Mouse (Mus musculus) intestine, postnatal 0 days (tissue): ENCODE results near the gene Mettl26. TPM values are rescaled to one million over a fixed set of nuclear protein-coding genes. Genes with fewer than 3 reads are reported as not detected.

Source experiments
- ATAC-seq: fragments of 200-750 bp; cut with Nextera tagmentation; 2 replicates; pipeline ENCODE4 v1.8.0; 2017; ENCODE audit warnings: mild to moderate bottlenecking, moderate TSS enrichment, moderate library complexity
- H3K27ac ChIP-seq: fragments of 300-500 bp; sonication (generic); 2 replicates; pipeline ENCODE4 v1.5.1; 2014; ENCODE audit warnings: mild to moderate bottlenecking, low read depth, low read length, moderate library complexity
- H3K27me3 ChIP-seq: fragments of 300-500 bp; sonication (generic); replicated peaks from 2 replicates; pipeline ENCODE4 v1.6.1; 2014; ENCODE audit warnings: low read length, mixed read lengths; ENCODE audit not compliant: control insufficient read depth, insufficient read depth
- H3K36me3 ChIP-seq: fragments of 300-500 bp; sonication (generic); 2 replicates; pipeline ENCODE4 v1.6.1; 2014; ENCODE audit warnings: mild to moderate bottlenecking, moderate library complexity; ENCODE audit not compliant: control insufficient read depth, insufficient read depth
- H3K4me1 ChIP-seq: fragments of 300-500 bp; sonication (generic); replicated peaks from 2 replicates; pipeline ENCODE4 v1.6.1; 2014; ENCODE audit warnings: antibody characterized with exemption, low read length, mixed read lengths; ENCODE audit not compliant: control insufficient read depth, insufficient read depth
- H3K4me2 ChIP-seq: fragments of 300-500 bp; sonication (generic); replicated peaks from 2 replicates; pipeline ENCODE4 v1.6.1; 2014; ENCODE audit warnings: low read depth, mild to moderate bottlenecking, moderate library complexity
- H3K4me3 ChIP-seq: fragments of 300-500 bp; sonication (generic); 2 replicates; pipeline ENCODE4 v1.5.1; 2014; ENCODE audit warnings: low read depth, low read length
- H3K9ac ChIP-seq: fragments of 300-500 bp; sonication (generic); 2 replicates; pipeline ENCODE4 v1.6.1; 2014; ENCODE audit warnings: mild to moderate bottlenecking, low read depth, low read length
- H3K9me3 ChIP-seq: fragments of 300-500 bp; sonication (generic); 2 replicates; pipeline ENCODE4 v1.6.1; 2016; ENCODE audit warnings: mixed run types; ENCODE audit not compliant: control insufficient read depth
- CTCF ChIP-seq: sonication (generic); IDR thresholded peaks from 2 replicates; pipeline ENCODE4 v1.5.1; 2016; ENCODE audit warnings: low read depth, mild to moderate bottlenecking, control low read depth, antibody characterized with exemption, moderate library complexity
- WGBS: fragments of 180-500 bp; shearing (Covaris S2); extraction: QIAGEN DNeasy Blood & Tissue Kit; methylation state at CpG from one replicate; pipeline ENCODE4 v1.1.7; 2014; 5-methylcytosine and 5-hydroxymethylcytosine counted together
- polyA plus RNA-seq: library from polyadenylated mRNA; unstranded; fragments of >200 nt; fragmentation: Nextera tagmentation; extraction: Ambion mirVana; gene quantifications from 2 replicates; pipeline ENCODE4 v1.2.1, GENCODE M21; 2015

The Mettl26 gene
- polyA plus RNA-seq, 1 experiment from 2014 or later: 46.6 TPM

DNA sequence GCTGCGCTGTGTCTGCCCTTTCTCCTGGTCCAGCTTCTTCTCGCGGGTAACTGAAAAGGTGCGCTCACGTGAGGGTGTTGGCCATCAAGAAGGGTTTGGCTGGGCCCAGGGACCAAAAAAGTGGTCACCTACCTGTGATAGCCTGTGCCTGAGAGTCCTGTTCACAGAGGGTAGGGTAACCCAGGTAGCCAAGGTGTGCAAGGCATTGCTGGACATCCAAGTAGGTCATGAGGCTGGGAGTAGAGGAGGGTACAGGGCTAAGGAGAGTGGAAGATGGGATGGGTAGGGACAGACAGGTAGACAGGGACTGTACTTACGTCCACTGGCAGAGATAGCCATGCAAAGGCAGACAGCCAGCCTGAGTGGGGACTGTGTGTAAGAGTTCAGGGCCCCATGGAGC lies 34.4 kb upstream of the Mettl26 start:
- no peak overlapping the region; the same call in 1 of the 2 replicates for H3K4me2 ChIP-seq
- no peaks in the 10 kb centered on the region for H3K27me3 ChIP-seq
- peaks cover 6% of the 10 kb centered on the region; the same call in 1 of the 2 replicates for H3K4me1 ChIP-seq
- H3K4me3 ChIP-seq: no peak overlapping the region
- no peak for TF ChIP-seq CTCF
- WGBS: 96% methylated on average over 6 of the region's 6 CpGs
- peak overlapping the region; percentile 85; the same call in 1 of the 2 replicates for H3K27ac ChIP-seq
- peaks cover 42% of the 10 kb centered on the region for H3K36me3 ChIP-seq
- no peaks in the 10 kb centered on the region for H3K9me3 ChIP-seq
- no peak overlapping the region for H3K9ac ChIP-seq
- no peak for ATAC-seq

- peaks cover 38% of the 10 kb centered on the region for H3K36me3 ChIP-seq
- WGBS: 89% methylated on average over 22 of the region's 22 CpGs
- TF ChIP-seq CTCF: no peak
Measured at GRCm38 (mm10) chr17:25841117-25841880, 33.6 kb upstream of the Mettl26 start, which contains the start of gene Gm20683. Gene Gm20683, minus strand, starts transcription at chr17:25841763.

DNA sequence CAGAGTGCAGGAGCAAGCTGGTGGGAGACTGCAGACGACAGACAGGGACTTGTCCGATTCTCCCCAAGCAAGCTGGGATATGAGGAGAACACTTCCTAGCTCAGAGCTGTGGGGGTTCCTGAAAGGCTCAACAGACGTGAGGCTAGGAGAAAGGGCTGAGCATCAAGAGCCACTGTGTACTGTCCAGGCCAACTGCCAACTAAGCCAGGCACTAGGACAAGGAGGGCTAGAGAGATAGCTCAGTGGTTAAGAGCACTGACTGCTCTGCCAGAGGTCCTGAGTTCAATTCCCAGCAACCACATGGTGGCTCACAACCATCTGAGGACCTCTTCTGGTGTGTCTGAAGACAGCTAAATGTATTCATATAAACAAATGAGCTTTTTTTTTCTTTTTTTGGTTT lies 32.4 kb upstream of the Mettl26 start:
- 77% methylated on average over 3 of the region's 3 CpGs for WGBS
- peaks cover 38% of the 10 kb centered on the region for H3K36me3 ChIP-seq
- H3K4me2 ChIP-seq: no peak overlapping the region
- no peak for ATAC-seq
- H3K9ac ChIP-seq: no peak overlapping the region
- H3K4me3 ChIP-seq: no peak overlapping the region
- H3K27me3 ChIP-seq: no peaks in the 10 kb centered on the region
- TF ChIP-seq CTCF: no peak
- H3K4me1 ChIP-seq: peaks cover 3% of the 10 kb centered on the region; the same call in 1 of the 2 replicates
- no peak overlapping the region for H3K27ac ChIP-seq
- H3K9me3 ChIP-seq: no peaks in the 10 kb centered on the region

More at GRCm38 (mm10) chr17:25841117-25841880, 33.6 kb upstream of the Mettl26 start, which contains the start of gene Gm20683:
- 0 out of 2 replicates have a peak within 1 kb of the TSS, but pooled peaks have one; percentile 8 for H3K27ac ChIP-seq
- no peak within 1 kb of the TSS for H3K4me3 ChIP-seq
- H3K9me3 ChIP-seq: no peaks in the 10 kb centered on the region
- H3K4me2 ChIP-seq: no peak within 1 kb of the TSS
- no peaks in the 10 kb centered on the region for H3K27me3 ChIP-seq
- no peak for ATAC-seq
- H3K9ac ChIP-seq: no peak within 1 kb of the TSS
- H3K4me1 ChIP-seq: peaks cover 4% of the 10 kb centered on the region; the same call in 1 of the 2 replicates

DNA sequence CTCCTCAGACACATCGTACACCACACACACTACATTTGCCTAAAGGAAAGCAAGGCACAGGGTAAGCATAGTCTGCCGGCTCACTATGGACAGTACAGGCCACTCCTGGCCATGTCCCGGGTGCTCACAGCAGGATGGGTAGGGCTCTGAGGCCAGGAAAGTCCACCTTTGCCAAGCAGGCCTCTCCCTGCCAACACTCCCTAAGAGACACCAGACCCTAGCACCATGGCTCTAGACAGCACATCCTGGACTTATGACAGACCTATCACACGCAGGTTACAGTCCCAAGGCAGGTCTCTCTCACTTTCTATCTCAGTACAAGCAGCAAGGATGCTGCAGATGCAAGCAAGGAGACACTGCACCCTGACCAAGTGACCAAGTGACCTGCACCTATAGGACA lies 31.8 kb upstream of the Mettl26 start:
- Histone ChIP-seq H3K36me3 (peaks cover 35% of the 10 kb centered on the region), H3K9me3 (no peaks in the 10 kb centered on the region), H3K4me3 (peak overlapping the region; percentile 79), H3K27me3 (no peaks in the 10 kb centered on the region), H3K4me1 (peaks cover 3% of the 10 kb centered on the region; the same call in 1 of the 2 replicates), H3K9ac (no peak overlapping the region), H3K27ac (peak overlapping the region; percentile 11; the same call in 1 of the 2 replicates), H3K4me2 (peak overlapping the region; percentile 95)
- no peak for ATAC-seq
- TF ChIP-seq CTCF: no peak
- WGBS: 81% methylated on average over 4 of the region's 4 CpGs

- peaks cover 34% of the 10 kb centered on the region for H3K36me3 ChIP-seq
- H3K9me3 ChIP-seq: no peaks in the 10 kb centered on the region
- no peaks in the 10 kb centered on the region for H3K27me3 ChIP-seq
- peak overlapping the region; percentile 95 for H3K4me2 ChIP-seq
- H3K4me3 ChIP-seq: peak overlapping the region; percentile 79
- peak overlapping the region; percentile 78 for H3K9ac ChIP-seq
- peak overlapping the region; percentile 92 for H3K27ac ChIP-seq
- H3K4me1 ChIP-seq: peaks cover 3% of the 10 kb centered on the region; the same call in 1 of the 2 replicates
- TF ChIP-seq CTCF: no peak
- 2% methylated on average over 37 of the region's 38 CpGs for WGBS
- peak; percentile 19; the same call in 1 of the 2 replicates for ATAC-seq
Measured at GRCm38 (mm10) chr17:25843636-25844395, 31.1 kb upstream of the Mettl26 start.

- H3K9ac ChIP-seq: peak within 1 kb of the TSS; percentile 78
- peak within 1 kb of the TSS; percentile 79 for H3K4me3 ChIP-seq
- peak; percentile 85 for ATAC-seq
- H3K9me3 ChIP-seq: no peaks in the 10 kb centered on the region
- 0 out of 2 replicates have a peak, but pooled peaks cover 3% of the 10 kb centered on the region for H3K4me1 ChIP-seq
- TF ChIP-seq CTCF: peak; percentile 77
- H3K36me3 ChIP-seq: peaks cover 31% of the 10 kb centered on the region
- no peaks in the 10 kb centered on the region for H3K27me3 ChIP-seq
- peak within 1 kb of the TSS; percentile 95 for H3K4me2 ChIP-seq
- H3K27ac ChIP-seq: peak within 1 kb of the TSS; percentile 92
- 1% methylated on average over 18 of the region's 21 CpGs for WGBS
Measured at GRCm38 (mm10) chr17:25844396-25844901, 30.4 kb upstream of the Mettl26 start, which contains the start of gene Rhot2. Gene Rhot2, minus strand, starts transcription at chr17:25844851.
